Mouse (Mus musculus) forebrain, embryonic 15.5 days (tissue): ENCODE data around the gene Fgfr2. TPM values are rescaled to one million over a fixed set of nuclear protein-coding genes. Genes with fewer than 3 reads are reported as not detected.

Experiments
- ATAC-seq: fragments of 200-750 bp; cut with Nextera tagmentation; replicated peaks from 2 replicates; pipeline ENCODE4 v1.8.0; 2017; ENCODE audit warnings: mild to moderate bottlenecking, moderate TSS enrichment, moderate library complexity
- H3K27ac ChIP-seq: fragments of 300-500 bp; sonication (generic); replicated peaks from 2 replicates; pipeline ENCODE4 v1.5.1; 2015; ENCODE audit warnings: mild to moderate bottlenecking, inconsistent platforms
- H3K27me3 ChIP-seq: fragments of 300-500 bp; sonication (generic); 2 replicates; pipeline ENCODE4 v1.6.1; 2015; ENCODE audit warnings: inconsistent platforms
- H3K36me3 ChIP-seq: fragments of 300-500 bp; sonication (generic); 2 replicates; pipeline ENCODE4 v1.6.1; 2015; ENCODE audit warnings: mild to moderate bottlenecking, inconsistent platforms
- H3K4me1 ChIP-seq: fragments of 300-500 bp; sonication (generic); 2 replicates; pipeline ENCODE4 v1.6.1; 2015; ENCODE audit warnings: inconsistent platforms
- H3K4me2 ChIP-seq: fragments of 300-500 bp; sonication (generic); replicated peaks from 2 replicates; pipeline ENCODE4 v1.6.1; 2015; ENCODE audit warnings: mild to moderate bottlenecking, inconsistent platforms
- H3K4me3 ChIP-seq: fragments of 300-500 bp; sonication (generic); 2 replicates; pipeline ENCODE4 v1.5.1; 2015; ENCODE audit warnings: mild to moderate bottlenecking, inconsistent platforms
- H3K9ac ChIP-seq: fragments of 300-500 bp; sonication (generic); replicated peaks from 2 replicates; pipeline ENCODE4 v1.6.1; 2015; ENCODE audit warnings: mild to moderate bottlenecking, inconsistent platforms
- H3K9me3 ChIP-seq: fragments of 300-500 bp; sonication (generic); 2 replicates; pipeline ENCODE4 v1.6.1; 2016; ENCODE audit warnings: inconsistent platforms
- WGBS: fragments of 180-500 bp; shearing (Covaris S2); methylation state at CpG from one replicate; pipeline ENCODE4 v1.1.7; 2015; ENCODE audit warnings: mixed read lengths; 5-methylcytosine and 5-hydroxymethylcytosine counted together
- polyA plus RNA-seq: library from polyadenylated mRNA; unstranded; fragments of >200 nt; fragmentation: Nextera tagmentation; extraction: Ambion mirVana; gene quantifications from 2 replicates; pipeline ENCODE4 v1.2.1, GENCODE M21; 2015

Fgfr2 gene
- polyA plus RNA-seq, 1 experiment from 2014 or later: 48.1 TPM

GRCm38 (mm10) chr7:130527306-130527705 lies 2595.8 kb downstream of the Fgfr2 start:
- Histone ChIP-seq H3K4me2 (no peak overlapping the region), H3K27ac (no peak overlapping the region), H3K27me3 (no peaks in the 10 kb centered on the region), H3K9ac (no peak overlapping the region), H3K9me3 (no peaks in the 10 kb centered on the region), H3K4me3 (no peak overlapping the region), H3K4me1 (no peaks in the 10 kb centered on the region), H3K36me3 (peaks cover 8% of the 10 kb centered on the region)
- WGBS: 83% methylated on average over 9 of the region's 9 CpGs
- no peak for ATAC-seq

GRCm38 (mm10) chr7:130523451-130523850 lies 2599.7 kb downstream of the Fgfr2 start:
- WGBS: 95% methylated on average over 8 of the region's 8 CpGs
- H3K9ac ChIP-seq: no peak overlapping the region
- peaks cover 7% of the 10 kb centered on the region for H3K4me1 ChIP-seq
- H3K4me2 ChIP-seq: no peak overlapping the region
- H3K9me3 ChIP-seq: no peaks in the 10 kb centered on the region
- no peak for ATAC-seq
- H3K36me3 ChIP-seq: no peaks in the 10 kb centered on the region
- H3K4me3 ChIP-seq: no peak overlapping the region
- no peaks in the 10 kb centered on the region for H3K27me3 ChIP-seq
- H3K27ac ChIP-seq: no peak overlapping the region

GRCm38 (mm10) chr7:130520812-130521422 lies 2602.2 kb downstream of the Fgfr2 start:
- WGBS: 92% methylated on average over 14 of the region's 14 CpGs
- no peak overlapping the region for H3K4me2 ChIP-seq
- no peak for ATAC-seq
- H3K27me3 ChIP-seq: no peaks in the 10 kb centered on the region
- H3K4me1 ChIP-seq: peaks cover 24% of the 10 kb centered on the region
- H3K4me3 ChIP-seq: no peak overlapping the region
- peak overlapping the region; percentile 93 for H3K27ac ChIP-seq
- no peak overlapping the region for H3K9ac ChIP-seq
- no peaks in the 10 kb centered on the region for H3K9me3 ChIP-seq
- H3K36me3 ChIP-seq: no peaks in the 10 kb centered on the region

- Histone ChIP-seq H3K27me3 (no peaks in the 10 kb centered on the region), H3K4me2 (peak within 1 kb of the TSS; percentile 69), H3K4me3 (peak within 1 kb of the TSS; percentile 84), H3K9me3 (no peaks in the 10 kb centered on the region), H3K9ac (peak within 1 kb of the TSS; percentile 96), H3K4me1 (peaks cover 24% of the 10 kb centered on the region), H3K27ac (peak within 1 kb of the TSS; percentile 93), H3K36me3 (no peaks in the 10 kb centered on the region)
- 18% methylated on average over 20 of the region's 20 CpGs for WGBS
- no peak for ATAC-seq
These were observed 2603.1 kb downstream of the Fgfr2 start, which contains the start of gene Ate1 for GRCm38 (mm10) chr7:130520049-130520425. Ate1 (minus strand) TSS chr7:130520369.

GRCm38 (mm10) chr7:130519096-130520048 lies 2603.8 kb downstream of the Fgfr2 start:
- peak overlapping the region; percentile 84 for H3K4me3 ChIP-seq
- peak overlapping the region; percentile 93 for H3K27ac ChIP-seq
- peaks cover 24% of the 10 kb centered on the region for H3K4me1 ChIP-seq
- ATAC-seq: peak; percentile 99
- H3K9ac ChIP-seq: peak overlapping the region; percentile 96
- H3K27me3 ChIP-seq: no peaks in the 10 kb centered on the region
- H3K36me3 ChIP-seq: no peaks in the 10 kb centered on the region; the same call in 1 of the 2 replicates
- under 1% methylated on average over 90 of the region's 90 CpGs for WGBS
- H3K4me2 ChIP-seq: peak overlapping the region; percentile 69
- no peaks in the 10 kb centered on the region for H3K9me3 ChIP-seq

GRCm38 (mm10) chr7:130518213-130519095 lies 2604.7 kb downstream of the Fgfr2 start:
- Histone ChIP-seq H3K4me1 (peaks cover 24% of the 10 kb centered on the region), H3K4me3 (peak overlapping the region; percentile 84), H3K36me3 (peaks cover 3% of the 10 kb centered on the region; the same call in 1 of the 2 replicates), H3K27me3 (no peaks in the 10 kb centered on the region), H3K27ac (peak overlapping the region; percentile 93), H3K4me2 (peak overlapping the region; percentile 69), H3K9ac (peak overlapping the region; percentile 96), H3K9me3 (no peaks in the 10 kb centered on the region)
- 39% methylated on average over 26 of the region's 26 CpGs for WGBS
- no peak for ATAC-seq

GRCm38 (mm10) chr7:130510243-130510642 lies 2612.9 kb downstream of the Fgfr2 start:
- Histone ChIP-seq H3K4me1 (no peaks in the 10 kb centered on the region), H3K4me3 (no peak overlapping the region), H3K9ac (no peak overlapping the region), H3K4me2 (no peak overlapping the region), H3K36me3 (peaks cover 60% of the 10 kb centered on the region), H3K27ac (no peak overlapping the region), H3K9me3 (no peaks in the 10 kb centered on the region), H3K27me3 (no peaks in the 10 kb centered on the region)
- 90% methylated on average over 5 of the region's 5 CpGs for whole genome bisulfite sequencing
- ATAC-seq: no peak

GRCm38 (mm10) chr7:130503006-130503405 lies 2620.1 kb downstream of the Fgfr2 start:
- no peak overlapping the region for H3K4me3 ChIP-seq
- no peak overlapping the region for H3K27ac ChIP-seq
- no peaks in the 10 kb centered on the region for H3K9me3 ChIP-seq
- no peaks in the 10 kb centered on the region for H3K27me3 ChIP-seq
- no peaks in the 10 kb centered on the region for H3K4me1 ChIP-seq
- WGBS: 89% methylated on average over 5 of the region's 5 CpGs
- no peak for ATAC-seq
- no peak overlapping the region for H3K4me2 ChIP-seq
- H3K36me3 ChIP-seq: peaks cover 54% of the 10 kb centered on the region
- H3K9ac ChIP-seq: no peak overlapping the region

GRCm38 (mm10) chr7:130501499-130501898 lies 2621.7 kb downstream of the Fgfr2 start:
- Histone ChIP-seq H3K4me1 (no peaks in the 10 kb centered on the region), H3K36me3 (peaks cover 42% of the 10 kb centered on the region), H3K27ac (no peak overlapping the region), H3K4me3 (no peak overlapping the region), H3K9me3 (no peaks in the 10 kb centered on the region), H3K4me2 (no peak overlapping the region), H3K27me3 (no peaks in the 10 kb centered on the region), H3K9ac (no peak overlapping the region)
- WGBS: 74% methylated on average over 1 of the region's 1 CpGs
- no peak for ATAC-seq

GRCm38 (mm10) chr7:130493346-130493745 lies 2629.8 kb downstream of the Fgfr2 start:
- Histone ChIP-seq H3K27ac (peak overlapping the region; percentile 20; the same call in 1 of the 2 replicates), H3K4me1 (peaks cover 11% of the 10 kb centered on the region), H3K9me3 (no peaks in the 10 kb centered on the region), H3K27me3 (no peaks in the 10 kb centered on the region), H3K9ac (no peak overlapping the region), H3K4me2 (no peak overlapping the region), H3K36me3 (no peaks in the 10 kb centered on the region; the same call in 1 of the 2 replicates), H3K4me3 (no peak overlapping the region)
- ATAC-seq: no peak
- 68% methylated on average over 3 of the region's 3 CpGs for WGBS

GRCm38 (mm10) chr7:130492026-130492425 lies 2631.1 kb downstream of the Fgfr2 start:
- Histone ChIP-seq H3K9me3 (no peaks in the 10 kb centered on the region), H3K4me1 (peaks cover 11% of the 10 kb centered on the region), H3K27me3 (no peaks in the 10 kb centered on the region), H3K4me2 (no peak overlapping the region), H3K27ac (no peak overlapping the region), H3K4me3 (no peak overlapping the region), H3K9ac (no peak overlapping the region), H3K36me3 (no peaks in the 10 kb centered on the region)
- no peak for ATAC-seq
